Mouse (Mus musculus) CH12.LX (cell line): ENCODE data around the gene Tmem72.

ENCODE experiments used
- CTCF ChIP-seq, 2 experiments: IDR thresholded peaks in 1 of 2; conservative IDR thresholded peaks in 1 of 2; 2 replicates each; pipeline ENCODE4 v1.5.1; 2011 to 2012; ENCODE audit warnings: low read depth in 2 of 2, low read length in 2 of 2, improper control_type of control experiment in 1 of 2, inconsistent platforms in 1 of 2, mild to moderate bottlenecking in 1 of 2, moderate library complexity in 1 of 2
- EP300 ChIP-seq: IDR thresholded peaks from 2 replicates; pipeline ENCODE4 v1.6.1; 2011; ENCODE audit warnings: low read length, improper control_type of control experiment
- HCFC1 ChIP-seq: IDR thresholded peaks from 2 replicates; pipeline ENCODE4 v1.6.1; 2012; ENCODE audit warnings: low read depth, mild to moderate bottlenecking, inconsistent platforms, low read length, improper control_type of control experiment
- MAX ChIP-seq: IDR thresholded peaks from 2 replicates; pipeline ENCODE4 v1.6.1; 2011; ENCODE audit warnings: low read length, improper control_type of control experiment
- MAZ ChIP-seq: IDR thresholded peaks from 2 replicates; pipeline ENCODE4 v1.6.1; 2012; ENCODE audit warnings: low read depth, mild to moderate bottlenecking, inconsistent platforms, low read length, improper control_type of control experiment, moderate library complexity
- MEF2A ChIP-seq: IDR thresholded peaks from 2 replicates; pipeline ENCODE4 v1.6.1; 2014; ENCODE audit warnings: low read depth, mild to moderate bottlenecking, inconsistent platforms, low read length, improper control_type of control experiment, borderline replicate concordance
- PAX5 ChIP-seq: IDR thresholded peaks from 2 replicates; pipeline ENCODE4 v1.6.1; 2012; ENCODE audit warnings: low read length, inconsistent platforms, mixed read lengths
- POLR2A ChIP-seq: IDR thresholded peaks from 2 replicates; pipeline ENCODE4 v1.6.1; 2011; ENCODE audit warnings: low read depth, mild to moderate bottlenecking, improper control_type of control experiment, low read length
- POLR2AphosphoS2 ChIP-seq: IDR thresholded peaks from 2 replicates; pipeline ENCODE4 v1.6.1; 2011; ENCODE audit warnings: low read depth, low read length, improper control_type of control experiment
- TBP ChIP-seq: conservative IDR thresholded peaks from 2 replicates; pipeline ENCODE4 v1.6.1; 2011; ENCODE audit warnings: low read depth, low read length, improper control_type of control experiment
- TCF12 ChIP-seq: IDR thresholded peaks from 2 replicates; pipeline ENCODE4 v1.6.1; 2014; ENCODE audit warnings: low read depth, mild to moderate bottlenecking, inconsistent platforms, low read length, improper control_type of control experiment
- ZKSCAN1 ChIP-seq: IDR thresholded peaks from 2 replicates; pipeline ENCODE4 v1.6.1; 2012; ENCODE audit warnings: low read depth, inconsistent platforms, low read length, improper control_type of control experiment, borderline replicate concordance
- ZNF384 ChIP-seq: IDR thresholded peaks from 2 replicates; pipeline ENCODE4 v1.6.1; 2012; ENCODE audit warnings: low read depth, low read length, improper control_type of control experiment, inconsistent platforms

GRCm38 (mm10) chr6:116673471-116674282, 43.0 kb downstream of the Tmem72 start, which contains the start of gene Rassf4:
- TF ChIP-seq POLR2A, result peak; percentile 88
- no peak for TF ChIP-seq PAX5
- no peak for TF ChIP-seq ZKSCAN1
- peak; percentile 53 for TF ChIP-seq MAX
- peak; percentile 28; the same call in 1 of the 2 replicates for TF ChIP-seq EP300
- no peak for TF ChIP-seq CTCF (conservative IDR thresholded peaks at IDR 0.05 in 1 of 2, IDR thresholded peaks at IDR 0.05 in 1 of 2; ENCODE audit: low read depth in 2 of 2, low read length in 2 of 2)
- TF ChIP-seq POLR2AphosphoS2, result peak; percentile 73
- peak; percentile 49 for TF ChIP-seq TCF12
- no peak for TF ChIP-seq HCFC1
- peak; percentile 60 for TF ChIP-seq MAZ
- 0 out of 2 replicates have a peak, but pooled peaks have one; percentile 11 for TF ChIP-seq MEF2A
- TF ChIP-seq ZNF384, result no peak
- TF ChIP-seq TBP, result peak; percentile 75; the same call in 1 of the 2 replicates
